Mouse (Mus musculus): ENCODE data around the gene Fam13c. TPM values are rescaled to one million over a fixed set of nuclear protein-coding genes. Genes with fewer than 3 reads are reported as not detected.

Fam13c gene
- polyA plus RNA-seq, 1 experiment from 2014 or later, result 17.8 TPM

DNA sequence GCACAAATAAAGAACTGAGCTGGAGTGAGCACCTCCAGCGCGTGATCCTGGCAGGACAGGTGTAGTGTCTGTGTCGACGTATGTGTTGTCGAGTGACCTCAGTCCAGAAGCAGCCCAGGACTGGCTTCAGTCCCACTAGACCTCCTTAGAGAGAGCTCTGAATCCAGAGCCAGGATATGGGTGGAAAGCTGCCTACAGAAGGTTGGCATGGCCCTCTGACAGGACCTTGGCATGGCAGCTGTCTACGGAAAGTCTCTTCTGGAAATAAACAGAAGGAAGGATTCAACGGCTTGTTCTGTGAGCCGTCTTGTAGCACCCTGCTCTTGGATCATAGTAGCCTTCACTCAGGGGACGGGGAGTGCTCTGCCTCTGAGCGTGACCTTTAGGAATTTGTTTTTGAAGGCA lies 37.5 kb downstream of the Fam13c start:
- H3K4me3 ChIP-seq, result no peak overlapping the region
- peaks cover 67% of the 10 kb centered on the region for H3K36me3 ChIP-seq
- H3K9me3 ChIP-seq, result no peaks in the 10 kb centered on the region
- no peak overlapping the region for H3K27ac ChIP-seq (replicated peaks)
- no peak overlapping the region for H3K9ac ChIP-seq
- no peak for ATAC-seq (ENCODE audit: low read depth)
- 95% methylated on average over 10 of the region's 10 CpGs for WGBS
- no peaks in the 10 kb centered on the region for H3K27me3 ChIP-seq
- H3K4me1 ChIP-seq (replicated peaks), result no peaks in the 10 kb centered on the region
- no peak overlapping the region for H3K4me2 ChIP-seq

DNA sequence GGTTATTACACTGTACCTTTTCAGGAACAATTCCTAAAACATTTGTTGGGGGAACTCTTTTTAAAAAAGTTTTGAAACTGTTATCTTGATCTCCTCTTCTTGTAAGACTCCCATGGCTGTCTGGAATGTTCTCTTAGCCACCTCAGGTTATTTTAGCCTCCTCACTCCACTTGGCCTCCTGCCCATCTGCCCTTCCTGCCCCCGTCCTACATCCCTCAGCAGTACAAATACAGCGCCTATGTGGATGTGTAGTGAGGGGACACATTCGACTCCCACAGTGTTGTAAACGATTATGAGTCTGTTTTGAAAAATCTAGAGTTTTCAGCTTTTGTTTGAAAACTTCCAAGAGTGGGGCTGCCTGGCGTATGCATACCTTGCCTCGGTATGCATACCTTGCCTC lies 43.5 kb downstream of the Fam13c start:
- Histone ChIP-seq H3K27ac (replicated peaks) (peak overlapping the region; percentile 79), H3K4me2 (no peak overlapping the region), H3K36me3 (peaks cover 12% of the 10 kb centered on the region), H3K4me3 (no peak overlapping the region), H3K9ac (no peak overlapping the region), H3K4me1 (replicated peaks) (peaks cover 25% of the 10 kb centered on the region), H3K27me3 (no peaks in the 10 kb centered on the region), H3K9me3 (no peaks in the 10 kb centered on the region)
- WGBS, result 77% methylated on average over 6 of the region's 6 CpGs
- no peak for ATAC-seq (ENCODE audit: low read depth)

DNA sequence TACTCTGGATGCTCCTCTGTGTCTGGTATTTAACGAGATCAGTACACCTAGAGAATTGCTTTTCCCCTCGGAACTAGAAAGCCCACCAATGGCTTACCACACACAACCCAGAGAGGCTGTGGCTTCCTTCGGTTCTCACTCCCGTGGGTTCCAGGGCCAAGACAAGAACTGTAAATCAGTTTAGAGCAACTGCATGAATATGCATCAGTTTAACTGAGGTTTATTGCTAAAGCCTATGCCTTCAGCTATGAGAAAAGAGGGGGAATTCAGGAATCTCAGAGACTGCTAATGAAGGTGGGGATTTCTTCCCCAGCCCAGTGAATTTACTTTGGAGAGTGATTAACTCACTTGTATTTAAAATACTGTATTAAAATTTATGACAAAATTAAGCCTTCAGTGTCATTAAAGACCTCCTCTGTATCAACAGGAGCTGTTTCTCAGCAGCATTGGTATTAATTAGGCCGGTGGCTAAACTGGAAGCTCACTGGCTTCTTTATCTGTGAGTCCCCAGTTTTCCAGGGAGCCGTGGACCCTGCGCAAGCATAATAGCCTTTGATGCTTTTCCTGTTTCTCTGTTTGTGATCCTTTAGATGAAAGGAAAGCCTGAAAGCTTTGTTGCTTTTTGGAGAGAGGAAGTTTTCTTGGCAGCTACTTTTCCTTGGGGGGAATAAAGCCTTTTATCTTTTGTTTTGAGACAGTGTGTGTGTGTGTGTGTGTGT lies 44.4 kb downstream of the Fam13c start:
- H3K4me3 ChIP-seq, result 0 out of 2 replicates have a peak overlapping the region, but pooled peaks have one; percentile 8
- H3K9me3 ChIP-seq, result no peaks in the 10 kb centered on the region
- H3K36me3 ChIP-seq, result peaks cover 4% of the 10 kb centered on the region
- 6% methylated on average over 7 of the region's 7 CpGs for WGBS
- H3K4me2 ChIP-seq, result peak overlapping the region; percentile 46
- peak; percentile 73 for ATAC-seq (ENCODE audit: low read depth)
- H3K27ac ChIP-seq (replicated peaks), result peak overlapping the region; percentile 79
- H3K27me3 ChIP-seq, result no peaks in the 10 kb centered on the region
- peaks cover 25% of the 10 kb centered on the region for H3K4me1 ChIP-seq (replicated peaks)
- H3K9ac ChIP-seq, result 0 out of 2 replicates have a peak overlapping the region, but pooled peaks have one; percentile 41

DNA sequence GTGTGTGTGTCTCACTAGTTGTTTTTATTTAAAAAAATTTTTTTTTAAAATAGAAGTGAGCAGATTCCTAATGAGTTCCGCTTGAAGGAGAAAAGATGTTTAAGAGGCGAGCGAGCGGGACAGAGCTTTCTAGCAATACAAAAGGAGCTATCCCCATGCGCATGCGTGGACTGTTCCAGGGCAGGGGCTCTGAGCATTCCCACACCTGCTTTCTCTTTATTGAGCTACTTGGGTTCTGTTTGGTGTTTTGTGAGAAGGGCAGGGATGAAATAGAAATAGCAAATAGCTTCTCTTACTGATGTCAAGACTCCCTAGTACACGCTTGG lies 45.0 kb downstream of the Fam13c start:
- Histone ChIP-seq H3K27me3 (no peaks in the 10 kb centered on the region), H3K4me1 (replicated peaks) (peaks cover 25% of the 10 kb centered on the region), H3K4me3 (0 out of 2 replicates have a peak overlapping the region, but pooled peaks have one; percentile 8), H3K9me3 (no peaks in the 10 kb centered on the region), H3K9ac (0 out of 2 replicates have a peak overlapping the region, but pooled peaks have one; percentile 41), H3K36me3 (peaks cover 9% of the 10 kb centered on the region), H3K27ac (replicated peaks) (peak overlapping the region; percentile 79), H3K4me2 (peak overlapping the region; percentile 46)
- ATAC-seq (ENCODE audit: low read depth), result peak; percentile 82
- 12% methylated on average over 7 of the region's 7 CpGs for WGBS

DNA sequence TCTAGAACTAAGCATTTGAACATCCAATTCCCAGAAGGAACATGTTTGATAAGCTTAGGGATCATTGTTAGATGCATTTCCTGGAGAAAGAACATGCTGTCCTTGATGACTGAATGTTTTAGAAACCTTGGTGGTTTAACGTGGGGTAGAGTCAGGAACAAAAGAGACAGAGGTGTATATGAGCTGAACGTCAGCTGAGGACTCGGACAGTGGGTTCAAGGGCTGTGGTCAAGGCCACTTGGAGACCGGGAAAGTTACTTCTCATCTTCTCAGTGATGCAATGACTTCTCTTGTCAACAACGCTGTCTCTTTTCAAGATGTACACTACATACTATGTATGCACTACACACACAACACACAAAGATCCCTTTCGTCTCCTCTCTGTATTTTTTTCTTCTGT lies 46.4 kb downstream of the Fam13c start:
- Histone ChIP-seq H3K36me3 (0 out of 2 replicates have a peak, but pooled peaks cover 14% of the 10 kb centered on the region), H3K9me3 (no peaks in the 10 kb centered on the region), H3K27me3 (no peaks in the 10 kb centered on the region), H3K4me3 (no peak overlapping the region), H3K4me2 (no peak overlapping the region), H3K27ac (replicated peaks) (no peak overlapping the region), H3K9ac (no peak overlapping the region), H3K4me1 (replicated peaks) (peaks cover 25% of the 10 kb centered on the region)
- 95% methylated on average over 6 of the region's 6 CpGs for WGBS
- ATAC-seq (ENCODE audit: low read depth), result no peak

DNA sequence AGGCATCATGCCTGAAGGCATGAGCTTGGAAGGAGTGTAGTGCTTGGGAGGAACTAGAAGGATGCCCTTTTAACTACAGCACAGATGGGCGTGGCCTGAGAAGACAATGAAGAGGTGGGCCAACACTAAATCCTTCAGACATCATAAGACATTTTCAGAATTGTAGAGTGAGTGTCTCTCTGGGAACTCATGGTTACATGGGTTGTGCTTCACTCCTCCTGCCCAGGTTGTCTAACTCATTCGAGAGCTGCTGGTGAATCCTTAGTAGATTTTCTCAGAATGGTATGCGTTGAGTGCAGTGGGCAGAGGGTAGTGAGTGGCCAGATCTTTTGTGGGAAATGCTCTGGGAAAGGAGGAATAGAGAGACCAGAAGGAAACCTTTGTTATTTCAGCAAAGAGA lies 53.6 kb downstream of the Fam13c start:
- peaks cover 19% of the 10 kb centered on the region for H3K4me1 ChIP-seq (replicated peaks)
- WGBS, result 87% methylated on average over 3 of the region's 3 CpGs
- H3K9ac ChIP-seq, result no peak overlapping the region
- no peak overlapping the region for H3K4me2 ChIP-seq
- ATAC-seq (ENCODE audit: low read depth), result no peak
- H3K4me3 ChIP-seq, result no peak overlapping the region
- H3K27me3 ChIP-seq, result no peaks in the 10 kb centered on the region
- no peaks in the 10 kb centered on the region for H3K9me3 ChIP-seq
- H3K27ac ChIP-seq (replicated peaks), result peak overlapping the region; percentile 52
- 0 out of 2 replicates have a peak, but pooled peaks cover 14% of the 10 kb centered on the region for H3K36me3 ChIP-seq

DNA sequence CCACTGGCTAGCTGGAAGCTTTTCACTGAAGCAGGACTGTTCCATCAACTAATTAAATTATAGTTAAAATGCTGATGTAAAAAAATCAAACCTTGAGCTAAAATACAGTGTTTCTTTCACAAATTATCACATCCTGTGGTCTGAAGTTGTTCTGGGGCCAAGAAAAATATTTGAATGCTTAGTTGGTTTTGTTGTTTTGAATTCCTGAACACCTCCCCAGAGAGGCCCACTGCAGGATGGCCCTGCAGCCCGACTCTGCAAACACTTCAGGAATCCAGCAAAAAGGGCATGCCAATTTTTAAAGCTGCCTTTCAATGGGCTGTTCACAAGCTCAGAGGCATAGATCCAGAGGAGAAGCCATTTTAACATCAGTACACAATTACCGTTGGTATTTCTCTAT lies 54.2 kb downstream of the Fam13c start:
- Histone ChIP-seq H3K4me2 (no peak overlapping the region), H3K27me3 (no peaks in the 10 kb centered on the region), H3K4me3 (no peak overlapping the region), H3K4me1 (replicated peaks) (peaks cover 19% of the 10 kb centered on the region), H3K36me3 (0 out of 2 replicates have a peak, but pooled peaks cover 14% of the 10 kb centered on the region), H3K9me3 (no peaks in the 10 kb centered on the region), H3K9ac (no peak overlapping the region), H3K27ac (replicated peaks) (peak overlapping the region; percentile 52)
- no peak for ATAC-seq (ENCODE audit: low read depth)
- WGBS, result 71% methylated on average over 2 of the region's 2 CpGs

DNA sequence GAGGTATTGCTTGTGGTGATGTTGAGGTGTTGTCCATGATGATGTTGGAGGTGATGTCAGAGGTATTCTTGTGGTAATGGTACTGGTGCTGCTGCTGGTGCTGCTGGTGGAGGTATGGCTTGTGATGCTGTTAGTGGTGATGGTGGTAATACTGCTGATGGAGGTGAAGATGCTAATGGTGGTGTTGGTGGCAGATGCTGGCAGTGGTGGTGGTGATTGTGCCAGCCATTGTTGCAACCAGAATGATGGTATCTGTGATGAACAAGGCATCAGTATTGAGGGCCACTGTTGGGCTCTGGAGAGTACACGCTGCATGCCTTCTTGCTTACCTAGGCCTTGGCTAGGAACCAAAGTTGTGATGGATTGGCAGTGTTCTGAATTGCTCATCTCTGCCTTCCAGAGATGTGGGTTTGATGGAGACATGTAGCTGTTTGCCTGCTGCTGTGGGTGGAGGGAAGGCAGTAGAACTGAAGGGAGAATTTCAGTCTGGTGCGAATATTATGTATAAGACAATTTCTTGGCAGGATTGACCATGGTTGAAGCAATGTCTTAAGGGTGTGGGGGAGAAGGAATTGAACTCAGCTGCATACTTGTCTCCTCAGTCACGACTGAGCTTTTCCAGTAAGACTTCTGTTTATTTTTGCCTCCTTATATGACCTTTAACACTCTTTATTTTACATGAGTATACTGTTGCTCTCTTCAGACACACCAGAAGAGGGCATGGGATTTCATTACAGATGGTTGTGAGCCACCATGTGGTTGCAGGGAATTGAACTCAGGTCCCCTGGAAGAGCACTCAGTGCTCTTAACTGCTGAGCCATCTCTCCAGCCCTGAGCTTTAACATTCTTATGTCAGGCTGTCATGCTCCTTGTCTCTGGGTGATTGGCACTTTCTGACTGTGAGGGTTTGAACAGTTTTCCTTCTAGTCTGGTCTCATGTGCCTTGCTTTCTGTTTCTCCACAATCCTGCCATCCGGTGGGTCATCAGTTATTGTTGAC lies 55.1 kb downstream of the Fam13c start:
- Histone ChIP-seq H3K9ac (no peak overlapping the region), H3K4me1 (replicated peaks) (peaks cover 19% of the 10 kb centered on the region), H3K27ac (replicated peaks) (no peak overlapping the region), H3K9me3 (no peaks in the 10 kb centered on the region), H3K27me3 (no peaks in the 10 kb centered on the region), H3K4me3 (no peak overlapping the region), H3K36me3 (0 out of 2 replicates have a peak, but pooled peaks cover 6% of the 10 kb centered on the region), H3K4me2 (no peak overlapping the region)
- ATAC-seq (ENCODE audit: low read depth), result no peak
- WGBS, result 86% methylated on average over 4 of the region's 4 CpGs

DNA sequence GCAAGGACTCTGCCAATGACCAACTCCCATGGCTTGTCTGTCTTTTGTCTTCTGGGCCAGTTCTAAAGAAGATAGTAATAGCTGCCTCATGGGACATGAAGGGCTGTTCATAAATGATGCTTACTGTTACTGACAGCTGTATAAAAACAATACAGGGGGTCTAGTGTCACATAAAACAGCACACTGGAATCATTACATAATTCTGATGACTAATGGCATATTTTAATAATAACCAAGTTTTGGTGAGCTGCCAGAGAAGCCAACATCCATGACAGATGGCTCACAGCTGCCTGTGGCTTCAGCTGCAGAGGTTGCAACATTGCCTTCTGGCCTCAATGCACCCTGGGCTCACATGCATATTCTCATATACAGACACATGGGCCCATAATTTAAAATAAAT lies 56.7 kb downstream of the Fam13c start:
- H3K9ac ChIP-seq, result no peak overlapping the region
- peaks cover 19% of the 10 kb centered on the region for H3K4me1 ChIP-seq (replicated peaks)
- no peaks in the 10 kb centered on the region for H3K36me3 ChIP-seq
- H3K27me3 ChIP-seq, result no peaks in the 10 kb centered on the region
- H3K4me2 ChIP-seq, result no peak overlapping the region
- ATAC-seq (ENCODE audit: low read depth), result no peak
- no peak overlapping the region for H3K4me3 ChIP-seq
- no peak overlapping the region for H3K27ac ChIP-seq (replicated peaks)
- no peaks in the 10 kb centered on the region for H3K9me3 ChIP-seq

DNA sequence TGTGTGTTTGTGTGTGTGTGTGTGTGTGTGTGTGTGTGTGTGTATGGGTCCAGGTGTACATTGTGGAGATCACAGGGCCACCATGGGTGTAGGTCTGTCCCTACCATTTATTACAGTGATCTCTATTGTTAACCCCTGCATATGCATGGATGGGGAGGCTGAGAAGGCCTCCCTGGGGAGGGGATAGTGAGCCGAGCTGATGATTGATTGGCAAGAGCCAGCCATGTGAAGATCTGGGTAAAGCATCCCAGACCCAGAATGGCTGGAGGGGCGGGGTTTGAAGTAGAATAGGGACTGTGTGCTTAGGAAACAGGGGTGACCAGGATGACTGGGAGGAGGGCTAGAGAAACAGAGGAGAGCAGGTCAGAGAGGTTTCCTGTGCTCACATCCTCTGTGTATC lies 58.0 kb downstream of the Fam13c start:
- WGBS, result 49% methylated on average over 2 of the region's 2 CpGs
- H3K27me3 ChIP-seq, result no peaks in the 10 kb centered on the region
- no peaks in the 10 kb centered on the region for H3K36me3 ChIP-seq
- H3K9ac ChIP-seq, result no peak overlapping the region
- no peak for ATAC-seq (ENCODE audit: low read depth)
- H3K27ac ChIP-seq (replicated peaks), result no peak overlapping the region
- H3K4me2 ChIP-seq, result no peak overlapping the region
- H3K4me1 ChIP-seq (replicated peaks), result peaks cover 19% of the 10 kb centered on the region
- no peaks in the 10 kb centered on the region for H3K9me3 ChIP-seq
- H3K4me3 ChIP-seq, result no peak overlapping the region

DNA sequence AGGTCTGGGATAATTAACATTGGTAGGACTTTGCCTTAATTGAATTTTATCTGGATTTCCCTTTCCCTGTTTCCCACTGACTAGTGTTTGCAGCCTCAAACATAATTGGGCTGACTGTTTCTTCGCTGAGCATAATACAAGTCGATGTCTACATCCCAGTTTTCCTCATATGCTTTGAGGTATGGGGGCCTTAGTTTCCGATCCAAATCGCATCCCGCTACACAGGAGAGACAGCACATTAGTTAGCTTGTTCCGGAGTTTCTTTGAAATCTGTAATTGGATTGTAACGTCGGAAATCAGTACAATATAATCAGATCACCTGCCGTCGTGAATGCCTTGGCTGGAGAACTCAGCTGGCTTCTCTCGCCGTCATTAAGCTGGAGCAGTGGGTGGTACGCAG lies 59.0 kb downstream of the Fam13c start:
- Histone ChIP-seq H3K4me2 (no peak overlapping the region), H3K9me3 (no peaks in the 10 kb centered on the region), H3K4me1 (replicated peaks) (peaks cover 19% of the 10 kb centered on the region), H3K27ac (replicated peaks) (peak overlapping the region; percentile 34), H3K9ac (no peak overlapping the region), H3K36me3 (no peaks in the 10 kb centered on the region), H3K4me3 (no peak overlapping the region), H3K27me3 (no peaks in the 10 kb centered on the region)
- WGBS, result 44% methylated on average over 13 of the region's 13 CpGs
- ATAC-seq (ENCODE audit: low read depth), result no peak; the same call in 1 of the 2 replicates

DNA sequence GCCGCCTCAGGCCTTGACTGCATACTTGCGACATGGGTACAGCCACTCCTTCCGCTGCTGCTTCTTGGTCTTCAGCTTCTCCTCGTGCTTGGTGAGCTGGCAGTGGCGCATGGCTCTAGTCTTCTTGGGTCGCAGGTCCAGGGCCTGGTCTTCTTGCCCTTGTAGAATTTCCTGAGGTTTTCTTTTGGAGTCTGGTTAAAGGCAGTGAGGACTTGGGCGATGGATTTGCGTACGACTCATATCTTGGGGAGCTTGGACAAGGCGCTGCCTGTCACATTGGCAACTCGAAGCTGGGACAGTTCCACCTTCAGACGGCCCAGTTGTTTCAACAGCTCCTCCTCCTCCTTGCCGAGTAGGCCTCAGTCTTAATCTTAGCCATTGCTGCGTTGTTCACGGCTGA lies 64.6 kb downstream of the Fam13c start:
- Histone ChIP-seq H3K4me3 (no peak overlapping the region), H3K4me2 (no peak overlapping the region), H3K4me1 (replicated peaks) (peaks cover 25% of the 10 kb centered on the region), H3K9ac (no peak overlapping the region), H3K27me3 (no peaks in the 10 kb centered on the region), H3K27ac (replicated peaks) (no peak overlapping the region), H3K9me3 (peaks cover 4% of the 10 kb centered on the region; the same call in 1 of the 2 replicates), H3K36me3 (peaks cover 8% of the 10 kb centered on the region; the same call in 1 of the 2 replicates)
- peak; percentile 11; the same call in 1 of the 2 replicates for ATAC-seq (ENCODE audit: low read depth)
- 90% methylated on average over 15 of the region's 15 CpGs for WGBS

Measured in neural tube, embryonic 13.5 days (tissue).